Mouse (Mus musculus) E14TG2a.4 (cell line): ENCODE results near the gene Card10.

ENCODE experiments used
- H3K27me3 ChIP-seq: 2 replicates; pipeline ENCODE4 v1.6.1; 2014; ENCODE audit warnings: low read length, control low read depth; ENCODE audit not compliant: insufficient read depth
- H3K36me3 ChIP-seq: 2 replicates; pipeline ENCODE4 v1.6.1; 2014; ENCODE audit warnings: low read length, control low read depth; ENCODE audit not compliant: insufficient read depth
- H3K4me1 ChIP-seq: replicated peaks from 2 replicates; pipeline ENCODE4 v1.6.1; 2014; ENCODE audit warnings: low read depth, low read length, control low read depth
- H3K4me3 ChIP-seq: replicated peaks from 2 replicates; pipeline ENCODE4 v1.5.1; 2014; ENCODE audit warnings: mild to moderate bottlenecking, low read length
- H3K9me3 ChIP-seq: 2 replicates; pipeline ENCODE4 v1.6.1; 2014; ENCODE audit warnings: low read length, control low read depth
- CTCF ChIP-seq: conservative IDR thresholded peaks from 2 replicates; pipeline ENCODE4 v1.5.1; 2014; ENCODE audit warnings: low read length
- NANOG ChIP-seq: IDR thresholded peaks from 2 replicates; pipeline ENCODE4 v1.6.1; 2014; ENCODE audit warnings: borderline replicate concordance, low read length, mixed read lengths
- POU5F1 ChIP-seq: IDR thresholded peaks from 2 replicates; pipeline ENCODE4 v1.6.1; 2014; ENCODE audit warnings: low read length, borderline replicate concordance

The Card10 gene

GRCm38 (mm10) chr15:78750608-78751350 lies 52.1 kb downstream of the Card10 start:
- TF ChIP-seq CTCF (no peak), NANOG (no peak), POU5F1 (no peak)
- Histone ChIP-seq H3K4me1 (peaks cover 16% of the 10 kb centered on the region), H3K4me3 (no peak overlapping the region), H3K9me3 (peaks cover 3% of the 10 kb centered on the region), H3K36me3 (no peaks in the 10 kb centered on the region), H3K27me3 (peaks cover 3% of the 10 kb centered on the region; the same call in 1 of the 2 replicates)

- H3K27me3 ChIP-seq, result peaks cover 3% of the 10 kb centered on the region; the same call in 1 of the 2 replicates
- H3K36me3 ChIP-seq, result no peaks in the 10 kb centered on the region
- H3K4me3 ChIP-seq, result no peak overlapping the region
- H3K4me1 ChIP-seq, result peaks cover 16% of the 10 kb centered on the region
- no peak for TF ChIP-seq NANOG
- no peak for TF ChIP-seq POU5F1
- no peak for TF ChIP-seq CTCF
- peaks cover 3% of the 10 kb centered on the region for H3K9me3 ChIP-seq
Observed at GRCm38 (mm10) chr15:78749855-78750254, 53.0 kb downstream of the Card10 start.

GRCm38 (mm10) chr15:78744206-78744605 lies 58.6 kb downstream of the Card10 start:
- peaks cover 14% of the 10 kb centered on the region for H3K27me3 ChIP-seq
- H3K9me3 ChIP-seq, result 0 out of 2 replicates have a peak, but pooled peaks cover 3% of the 10 kb centered on the region
- H3K36me3 ChIP-seq, result no peaks in the 10 kb centered on the region
- TF ChIP-seq NANOG, result no peak
- peak; percentile 62 for TF ChIP-seq CTCF
- no peak for TF ChIP-seq POU5F1
- peaks cover 6% of the 10 kb centered on the region for H3K4me1 ChIP-seq
- H3K4me3 ChIP-seq, result no peak overlapping the region

- TF ChIP-seq CTCF (no peak), NANOG (no peak), POU5F1 (no peak)
- 0 out of 2 replicates have a peak, but pooled peaks cover 3% of the 10 kb centered on the region for H3K9me3 ChIP-seq
- no peaks in the 10 kb centered on the region for H3K36me3 ChIP-seq
- H3K4me1 ChIP-seq, result no peaks in the 10 kb centered on the region
- H3K4me3 ChIP-seq, result no peak overlapping the region
- peaks cover 16% of the 10 kb centered on the region for H3K27me3 ChIP-seq
Observed at GRCm38 (mm10) chr15:78742831-78743230, 60.0 kb downstream of the Card10 start.

- peaks cover 5% of the 10 kb centered on the region for H3K4me1 ChIP-seq
- peaks cover 36% of the 10 kb centered on the region for H3K27me3 ChIP-seq
- 0 out of 2 replicates have a peak, but pooled peaks cover 3% of the 10 kb centered on the region for H3K9me3 ChIP-seq
- no peak for TF ChIP-seq CTCF
- no peak for TF ChIP-seq NANOG
- no peak for TF ChIP-seq POU5F1
- H3K36me3 ChIP-seq, result no peaks in the 10 kb centered on the region
- no peak overlapping the region for H3K4me3 ChIP-seq
Observed at GRCm38 (mm10) chr15:78740662-78741061, 62.2 kb downstream of the Card10 start.

GRCm38 (mm10) chr15:78737146-78737545 lies 65.7 kb downstream of the Card10 start:
- peaks cover 10% of the 10 kb centered on the region for H3K4me1 ChIP-seq
- no peak overlapping the region for H3K4me3 ChIP-seq
- H3K27me3 ChIP-seq, result peaks cover 44% of the 10 kb centered on the region
- 0 out of 2 replicates have a peak, but pooled peaks cover 3% of the 10 kb centered on the region for H3K9me3 ChIP-seq
- H3K36me3 ChIP-seq, result no peaks in the 10 kb centered on the region
- TF ChIP-seq POU5F1, result no peak
- TF ChIP-seq CTCF, result no peak
- no peak for TF ChIP-seq NANOG

- peaks cover 40% of the 10 kb centered on the region for H3K27me3 ChIP-seq
- TF ChIP-seq NANOG, result no peak
- no peak for TF ChIP-seq CTCF
- TF ChIP-seq POU5F1, result no peak
Observed at GRCm38 (mm10) chr15:78736681-78737100, 66.2 kb downstream of the Card10 start.

GRCm38 (mm10) chr15:78736181-78736579 lies 66.7 kb downstream of the Card10 start:
- no peaks in the 10 kb centered on the region for H3K36me3 ChIP-seq
- H3K4me1 ChIP-seq, result peaks cover 10% of the 10 kb centered on the region
- H3K27me3 ChIP-seq, result peaks cover 42% of the 10 kb centered on the region
- H3K4me3 ChIP-seq, result no peak overlapping the region
- 0 out of 2 replicates have a peak, but pooled peaks cover 3% of the 10 kb centered on the region for H3K9me3 ChIP-seq
- TF ChIP-seq POU5F1 (no peak), CTCF (no peak), NANOG (no peak)

More at GRCm38 (mm10) chr15:78736681-78737100, 66.2 kb downstream of the Card10 start:
- Histone ChIP-seq H3K4me1 (peaks cover 10% of the 10 kb centered on the region), H3K4me3 (no peak overlapping the region), H3K36me3 (no peaks in the 10 kb centered on the region), H3K9me3 (0 out of 2 replicates have a peak, but pooled peaks cover 3% of the 10 kb centered on the region)
